Mouse (Mus musculus): ENCODE data around the gene Srsx. TPM values are rescaled to one million over a fixed set of nuclear protein-coding genes. Genes with fewer than 3 reads are reported as not detected.

The Srsx gene
- not detected in 4 replicates for total RNA-seq (2023; ENCODE audit: inconsistent age)

GRCm38 (mm10) chrX:123222381-123222780 lies at the start of gene Srsx:
Gene Srsx, minus strand, starts transcription at chrX:123222481.

DNA sequence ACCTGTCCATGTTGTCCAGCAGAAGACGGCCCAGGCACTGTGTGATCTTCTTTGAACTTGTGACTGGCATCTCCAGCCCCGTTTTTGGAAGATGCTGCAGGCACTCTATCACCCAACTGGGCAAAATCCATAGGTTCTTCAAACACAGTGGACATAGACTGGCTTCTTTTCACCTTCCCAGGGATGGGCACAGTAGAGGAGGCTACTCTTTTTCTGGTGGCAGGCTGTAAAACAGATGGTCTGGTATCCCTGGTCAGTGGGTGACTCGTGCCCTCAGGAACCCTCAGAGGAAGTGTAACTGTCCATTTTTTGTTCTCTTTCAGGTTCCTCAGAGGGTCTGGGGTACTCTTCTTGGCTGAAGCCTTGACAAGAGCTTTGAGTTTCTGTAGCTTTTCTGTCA lies 24.5 kb upstream of the Srsx start, which contains the start of gene Gm17577:
Gene Gm17577, minus strand, starts transcription at position 101 of the 400 bp plus-strand sequence.

Other genes with a start within 250 kb of the Srsx start
- not detected in 4 replicates for gene Gm17521, start 192.8 kb downstream of the Srsx start, total RNA-seq (2023; ENCODE audit: inconsistent age)
- 0.26 to 2.3 TPM (median 1.0 TPM) in 4 replicates for gene Cldn34c1, start 119.0 kb downstream of the Srsx start, total RNA-seq (2023; ENCODE audit: inconsistent age)
- not detected in 4 replicates for gene Gm17577, start 24.4 kb upstream of the Srsx start, total RNA-seq (2023; ENCODE audit: inconsistent age)